Mouse (Mus musculus) heart, postnatal 14 days (tissue): ENCODE data around the gene Irgm2. TPM values are rescaled to one million over a fixed set of nuclear protein-coding genes. Genes with fewer than 3 reads are reported as not detected.
"Not testable (repeated sequence)": the region's sequence is repeated elsewhere in the genome, so short reads cannot be mapped to it uniquely, and the experiment has no call there.

Experiments used
- DNase-seq, 2 experiments: peaks; one replicate each; pipeline ENCODE4 v3.0.0; 2021 to 2022
- intact Hi-C: fragments of 180-260 bp; cut with DNase I; formaldehyde crosslinking; loops from one replicate; pipeline ENCODE4 v1.15.1; 2025
- long read RNA-seq, 2 experiments: library from polyadenylated mRNA; stranded (forward); transcript quantifications; one replicate each; pipeline ENCODE4 v2.0.0; 2021
- total RNA-seq, 2 experiments: library from RNA; stranded (reverse); gene quantifications; 2 replicates each; pipeline ENCODE4 v1.2.3; 2021

Irgm2 gene
- 1 to 10 TPM; 6.9 to 7.0 TPM for total RNA-seq
- long read RNA-seq, experiment 1, partial matches to known transcripts, result 0 of 2 reads
- long read RNA-seq, experiment 1, other reads (novel, unspliced or antisense), result 0 of 2 reads
- long read RNA-seq, experiment 2, transcript Irgm2-202 (2 exons, 3,459 nt), result major isoform, 5 of 8 reads
- long read RNA-seq, experiment 2, partial matches to known transcripts, result 0 of 8 reads
- long read RNA-seq, experiment 2, other reads (novel, unspliced or antisense), result 3 of 8 reads

- DNase-seq, result peak; percentile 78 to 84
- intact Hi-C loops, result loop anchor here (2.0 kb wide), 1 partner anchor 25 kb away; no protein-coding TSS in a partner anchor
These were observed at the start of gene Irgm2, which contains the start of gene Igtp for GRCm38 (mm10) chr11:58199229-58200037. TSS of gene Irgm2 (plus strand) at chr11:58199618. TSS of gene Igtp (plus strand) at chr11:58199556.

- no peak for DNase-seq
- intact Hi-C loops, result no loop called here
These were observed 44.0 kb upstream of the Irgm2 start for GRCm38 (mm10) chr11:58155458-58155857.

- intact Hi-C loops, result no loop called here
- no peak for DNase-seq
These were observed 42.5 kb upstream of the Irgm2 start for GRCm38 (mm10) chr11:58156871-58157270.

- DNase-seq, result no peak
- intact Hi-C loops, result no loop called here
These were observed 34.3 kb upstream of the Irgm2 start for GRCm38 (mm10) chr11:58165072-58165471.

GRCm38 (mm10) chr11:58167822-58168166 is 31.6 kb upstream of the Irgm2 start:
- no peak for DNase-seq
- intact Hi-C loops, result no loop called here

- intact Hi-C loops, result no loop called here
- peak; percentile 90 to 92 for DNase-seq
These were observed 31.1 kb upstream of the Irgm2 start, which contains the start of gene Gemin5 for GRCm38 (mm10) chr11:58168167-58168915. TSS of gene Gemin5 (minus strand) at chr11:58168539.

- intact Hi-C loops, result no loop called here
- no peak for DNase-seq
These were observed 29.8 kb upstream of the Irgm2 start for GRCm38 (mm10) chr11:58169666-58170065.

GRCm38 (mm10) chr11:58171459-58172091 is 27.8 kb upstream of the Irgm2 start, which contains the start of gene Mrpl22:
TSS of gene Mrpl22 (plus strand) at chr11:58171661.
- DNase-seq, result peak; percentile 96 to 98
- intact Hi-C loops, result no loop called here

- peak; percentile 74 to 85 for DNase-seq
- intact Hi-C loops, result loop anchor here (1.0 to 5.0 kb wide), 2 partner anchors 46 to 123 kb away; no protein-coding TSS in a partner anchor
These were observed 19.9 kb upstream of the Irgm2 start for GRCm38 (mm10) chr11:58179563-58179962.

GRCm38 (mm10) chr11:58179986-58180385 is 19.4 kb upstream of the Irgm2 start:
- intact Hi-C loops, result loop anchor here (1.0 to 5.0 kb wide), 2 partner anchors 45 to 122 kb away; no protein-coding TSS in a partner anchor
- DNase-seq, result not testable (repeated sequence)

GRCm38 (mm10) chr11:58180756-58181155 is 18.7 kb upstream of the Irgm2 start:
- intact Hi-C loops, result no loop called here
- DNase-seq, result no peak

GRCm38 (mm10) chr11:58183579-58183978 is 15.8 kb upstream of the Irgm2 start:
- DNase-seq, result no peak
- intact Hi-C loops, result no loop called here

- intact Hi-C loops, result no loop called here
These were observed 9.7 kb upstream of the Irgm2 start for GRCm38 (mm10) chr11:58189675-58190074.

GRCm38 (mm10) chr11:58193326-58193725 is 6.1 kb upstream of the Irgm2 start:
- intact Hi-C loops, result no loop called here
- DNase-seq, result peak in 1 of 2 experiments; percentile 31

More at GRCm38 (mm10) chr11:58189675-58190074, 9.7 kb upstream of the Irgm2 start:
- no peak for DNase-seq

- intact Hi-C loops, result no loop called here
- DNase-seq, result no peak
These were observed 5.4 kb upstream of the Irgm2 start for GRCm38 (mm10) chr11:58193860-58194520.

- intact Hi-C loops, result no loop called here
These were observed 755 bp upstream of the Irgm2 start for GRCm38 (mm10) chr11:58198663-58199062.

GRCm38 (mm10) chr11:58200226-58200625 is 808 bp downstream of the Irgm2 start:
- no peak for DNase-seq
- intact Hi-C loops, result loop anchor here (2.0 kb wide), 1 partner anchor 25 kb away; no protein-coding TSS in a partner anchor

More at GRCm38 (mm10) chr11:58198663-58199062, 755 bp upstream of the Irgm2 start:
- DNase-seq, result no peak

GRCm38 (mm10) chr11:58201052-58201451 is 1.6 kb downstream of the Irgm2 start:
- peak in 1 of 2 experiments; percentile 21 for DNase-seq
- intact Hi-C loops, result loop anchor here (2.0 kb wide), 1 partner anchor 24 kb away; no protein-coding TSS in a partner anchor

- intact Hi-C loops, result no loop called here
- no peak for DNase-seq
These were observed 11.0 kb downstream of the Irgm2 start for GRCm38 (mm10) chr11:58210321-58210886.
